Mouse (Mus musculus) CH12.LX (cell line): Measurements from ENCODE around the gene Prox1. TPM values are rescaled to one million over a fixed set of nuclear protein-coding genes. Genes with fewer than 3 reads are reported as not detected.

Source experiments
- DNase-seq: peaks from one replicate; pipeline ENCODE4 v3.0.0-alpha.2; 2013; ENCODE audit errors: extremely low read depth
- H3K27ac ChIP-seq: 2 replicates; pipeline ENCODE4 v1.5.1; 2012; ENCODE audit warnings: low read depth, mild to moderate bottlenecking, control low read depth, moderate library complexity; ENCODE audit not compliant: insufficient read depth
- H3K27me3 ChIP-seq: replicated peaks from 2 replicates; pipeline ENCODE3; 2012; ENCODE audit warnings: inconsistent platforms
- H3K36me3 ChIP-seq, 2 experiments: replicated peaks in 1 of 2; 2 replicates each; pipeline versions ENCODE3 to v1.6.1; 2012; ENCODE audit warnings: inconsistent platforms in 1 of 2, low read length in 1 of 2, mild to moderate bottlenecking in 1 of 2, mixed read lengths in 1 of 2, moderate library complexity in 1 of 2; ENCODE audit not compliant: control insufficient read depth in 1 of 2, insufficient read depth in 1 of 2
- H3K4me1 ChIP-seq, 2 experiments: 2 replicates each; pipeline ENCODE4 v1.6.1; 2012; ENCODE audit warnings: inconsistent platforms in 1 of 2, moderate library complexity in 1 of 2; ENCODE audit not compliant: insufficient read depth in 2 of 2, control insufficient read depth in 1 of 2
- H3K4me2 ChIP-seq: 2 replicates; pipeline ENCODE4 v1.6.1; 2012; ENCODE audit warnings: low read depth, mild to moderate bottlenecking, control low read depth; ENCODE audit not compliant: poor library complexity, insufficient read depth, severe bottlenecking
- H3K4me3 ChIP-seq, 3 experiments: fragments of 150-350 bp in 1 of 3; sonication (generic) in 1 of 3; replicated peaks in 1 of 3; 2 replicates each; pipeline versions ENCODE3 to v1.5.1; 2011 to 2012; ENCODE audit warnings: low read depth in 2 of 3, low read length in 2 of 3, mild to moderate bottlenecking in 2 of 3, moderate library complexity in 2 of 3, control low read depth in 1 of 3, improper control_type of control experiment in 1 of 3, inconsistent platforms in 1 of 3, mixed read lengths in 1 of 3; ENCODE audit not compliant: poor library complexity in 1 of 3
- H3K79me2 ChIP-seq: replicated peaks from 2 replicates; pipeline ENCODE4 v1.6.1; 2012; ENCODE audit warnings: mild to moderate bottlenecking, moderate library complexity; ENCODE audit not compliant: control insufficient read depth, poor library complexity, insufficient read depth, severe bottlenecking; ENCODE audit errors: extremely low read depth
- H3K9ac ChIP-seq: 2 replicates; pipeline ENCODE4 v1.6.1; 2012; ENCODE audit warnings: low read depth, mild to moderate bottlenecking, control low read depth, moderate library complexity; ENCODE audit not compliant: insufficient read depth
- H3K9me3 ChIP-seq: replicated peaks from 2 replicates; pipeline ENCODE3; 2012; ENCODE audit warnings: low read length, inconsistent platforms, mixed read lengths
- BHLHE40 ChIP-seq: IDR thresholded peaks from 2 replicates; pipeline ENCODE4 v1.6.1; 2011; ENCODE audit warnings: mild to moderate bottlenecking, low read depth, low read length, improper control_type of control experiment
- CHD1 ChIP-seq: IDR thresholded peaks from 2 replicates; pipeline ENCODE4 v1.6.1; 2012; ENCODE audit warnings: low read depth, low read length, improper control_type of control experiment, inconsistent platforms
- CHD2 ChIP-seq: IDR thresholded peaks from 2 replicates; pipeline ENCODE4 v1.6.1; 2011; ENCODE audit warnings: low read length, improper control_type of control experiment
- CTCF ChIP-seq, 2 experiments: IDR thresholded peaks in 1 of 2; conservative IDR thresholded peaks in 1 of 2; 2 replicates each; pipeline ENCODE4 v1.5.1; 2011 to 2012; ENCODE audit warnings: low read depth in 2 of 2, low read length in 2 of 2, improper control_type of control experiment in 1 of 2, inconsistent platforms in 1 of 2, mild to moderate bottlenecking in 1 of 2, moderate library complexity in 1 of 2
- E2F4 ChIP-seq: IDR thresholded peaks from 2 replicates; pipeline ENCODE4 v1.6.1; 2011; ENCODE audit warnings: low read depth, low read length, improper control_type of control experiment; ENCODE audit not compliant: insufficient replicate concordance
- ELF1 ChIP-seq: IDR thresholded peaks from 2 replicates; pipeline ENCODE4 v1.6.1; 2014; ENCODE audit warnings: low read depth, mild to moderate bottlenecking, inconsistent platforms, low read length, improper control_type of control experiment
- EP300 ChIP-seq: IDR thresholded peaks from 2 replicates; pipeline ENCODE4 v1.6.1; 2011; ENCODE audit warnings: low read length, improper control_type of control experiment
- GABPA ChIP-seq: IDR thresholded peaks from 2 replicates; pipeline ENCODE4 v1.6.1; 2012; ENCODE audit warnings: low read depth, low read length, improper control_type of control experiment, inconsistent platforms; ENCODE audit not compliant: insufficient replicate concordance
- HCFC1 ChIP-seq: IDR thresholded peaks from 2 replicates; pipeline ENCODE4 v1.6.1; 2012; ENCODE audit warnings: low read depth, mild to moderate bottlenecking, inconsistent platforms, low read length, improper control_type of control experiment
- JUND ChIP-seq: conservative IDR thresholded peaks from 2 replicates; pipeline ENCODE4 v1.6.1; 2011; ENCODE audit warnings: low read depth, low read length, improper control_type of control experiment
- MAZ ChIP-seq: IDR thresholded peaks from 2 replicates; pipeline ENCODE4 v1.6.1; 2012; ENCODE audit warnings: low read depth, mild to moderate bottlenecking, inconsistent platforms, low read length, improper control_type of control experiment, moderate library complexity
- MEF2A ChIP-seq: IDR thresholded peaks from 2 replicates; pipeline ENCODE4 v1.6.1; 2014; ENCODE audit warnings: low read depth, mild to moderate bottlenecking, inconsistent platforms, low read length, improper control_type of control experiment, borderline replicate concordance
- MXI1 ChIP-seq: IDR thresholded peaks from 2 replicates; pipeline ENCODE4 v1.6.1; 2011; ENCODE audit warnings: mild to moderate bottlenecking, low read depth, low read length, improper control_type of control experiment
- NELFE ChIP-seq: IDR thresholded peaks from 2 replicates; pipeline ENCODE4 v1.6.1; 2011; ENCODE audit warnings: low read depth, low read length, improper control_type of control experiment
- NRF1 ChIP-seq: IDR thresholded peaks from 2 replicates; pipeline ENCODE4 v1.6.1; 2014; ENCODE audit warnings: low read depth, mild to moderate bottlenecking, inconsistent platforms, low read length, improper control_type of control experiment, moderate library complexity
- PAX5 ChIP-seq: IDR thresholded peaks from 2 replicates; pipeline ENCODE4 v1.6.1; 2012; ENCODE audit warnings: low read length, inconsistent platforms, mixed read lengths
- POLR2A ChIP-seq: IDR thresholded peaks from 2 replicates; pipeline ENCODE4 v1.6.1; 2011; ENCODE audit warnings: low read depth, mild to moderate bottlenecking, improper control_type of control experiment, low read length
- POLR2AphosphoS2 ChIP-seq: IDR thresholded peaks from 2 replicates; pipeline ENCODE4 v1.6.1; 2011; ENCODE audit warnings: low read depth, low read length, improper control_type of control experiment
- RAD21 ChIP-seq: IDR thresholded peaks from 2 replicates; pipeline ENCODE4 v1.6.1; 2011; ENCODE audit warnings: low read depth, mild to moderate bottlenecking, low read length, improper control_type of control experiment, moderate library complexity
- SIN3A ChIP-seq: IDR thresholded peaks from 2 replicates; pipeline ENCODE4 v1.6.1; 2012; ENCODE audit warnings: low read length, improper control_type of control experiment, inconsistent platforms
- SMC3 ChIP-seq: IDR thresholded peaks from 2 replicates; pipeline ENCODE4 v1.6.1; 2011; ENCODE audit warnings: low read depth, low read length, improper control_type of control experiment
- TBP ChIP-seq: conservative IDR thresholded peaks from 2 replicates; pipeline ENCODE4 v1.6.1; 2011; ENCODE audit warnings: low read depth, low read length, improper control_type of control experiment
- UBTF ChIP-seq: IDR thresholded peaks from 2 replicates; pipeline ENCODE4 v1.6.1; 2012; ENCODE audit warnings: low read depth, mild to moderate bottlenecking, inconsistent platforms, low read length, improper control_type of control experiment, moderate library complexity
- USF1 ChIP-seq: IDR thresholded peaks from 2 replicates; pipeline ENCODE4 v1.6.1; 2014; ENCODE audit warnings: low read depth, mild to moderate bottlenecking, inconsistent platforms, low read length, improper control_type of control experiment
- USF2 ChIP-seq: conservative IDR thresholded peaks from 2 replicates; pipeline ENCODE4 v1.6.1; 2011; ENCODE audit warnings: low read depth, low read length, improper control_type of control experiment
- ZNF384 ChIP-seq: IDR thresholded peaks from 2 replicates; pipeline ENCODE4 v1.6.1; 2012; ENCODE audit warnings: low read depth, low read length, improper control_type of control experiment, inconsistent platforms
- dilution Hi-C: fragments of 300-500 bp; cut with MboI; formaldehyde crosslinking; loops from 2 replicates; pipeline ENCODE4 v1.14.3; 2020; ENCODE audit warnings: low sequenced_read_pairs; ENCODE audit not compliant: extremely low pct_unique_long_range_greater_than_20kb, extremely low pct_ligation_motif_present
- in situ Hi-C: fragments of 300-500 bp; cut with MboI; formaldehyde crosslinking; loops from 3 replicates; pipeline ENCODE4 v1.14.3; 2019; ENCODE audit warnings: low sequenced_read_pairs, low pct_ligation_motif_present, low pct_unique_long_range_greater_than_20kb, mixed read lengths
- polyA plus RNA-seq: library from polyadenylated mRNA; unstranded; fragments of >175 nt; gene quantifications from 2 replicates; pipeline ENCODE4 v1.2.1, GENCODE M21; 2012; ENCODE audit warnings: low read depth; ENCODE audit not compliant: insufficient read length
- total RNA-seq, 2 experiments: library from RNA; depleted of rRNA; stranded (reverse); fragments of 300-350 nt in 1 of 2; fragments of >200 nt in 1 of 2; gene quantifications; 2 replicates each; pipeline ENCODE4 v1.2.3; 2012 to 2014

Gene Prox1
- total and polyA plus RNA-seq, 3 experiments: 0.04 to 0.27 TPM; not detected in 1

GRCm38 (mm10) chr1:190171750-190172149 lies 1.2 kb upstream of the Prox1 start:
- no peak for DNase-seq
- dilution Hi-C loops: no loop called here
- H3K36me3 ChIP-seq: no peaks in the 10 kb centered on the region
- in situ Hi-C loops: no loop called here
- no peak overlapping the region for H3K4me2 ChIP-seq
- H3K9me3 ChIP-seq: peaks cover 16% of the 10 kb centered on the region
- peaks cover 52% of the 10 kb centered on the region for H3K27me3 ChIP-seq
- TF ChIP-seq PAX5 (no peak), NRF1 (no peak), SIN3A (no peak), EP300 (no peak), USF2 (no peak), UBTF (no peak), MAZ (no peak), HCFC1 (no peak), E2F4 (no peak), ZNF384 (no peak), POLR2AphosphoS2 (no peak), CHD1 (no peak), MEF2A (no peak), POLR2A (no peak), BHLHE40 (no peak)
- TF ChIP-seq, all 38 proteins: peak for 0
- H3K79me2 ChIP-seq: no peaks in the 10 kb centered on the region
- H3K4me3 ChIP-seq: no peak overlapping the region
- H3K9ac ChIP-seq: no peak overlapping the region
- peaks cover 0 to 14% of the 10 kb centered on the region in 2 experiments; a peak in 2 of 4 replicates for H3K4me1 ChIP-seq
- no peak overlapping the region for H3K27ac ChIP-seq

GRCm38 (mm10) chr1:190171341-190171740 lies 827 bp upstream of the Prox1 start:
- Histone ChIP-seq H3K4me1 (peaks cover 0 to 14% of the 10 kb centered on the region in 2 experiments; a peak in 2 of 4 replicates), H3K9ac (no peak overlapping the region), H3K4me2 (no peak overlapping the region), H3K27ac (no peak overlapping the region), H3K36me3 (no peaks in the 10 kb centered on the region), H3K27me3 (peaks cover 52% of the 10 kb centered on the region), H3K4me3 (no peak overlapping the region), H3K9me3 (peaks cover 16% of the 10 kb centered on the region), H3K79me2 (no peaks in the 10 kb centered on the region)
- in situ Hi-C loops: no loop called here
- TF ChIP-seq E2F4 (no peak), CTCF (conservative IDR thresholded peaks at IDR 0.05 in 1 of 2, IDR thresholded peaks at IDR 0.05 in 1 of 2; ENCODE audit: low read depth in 2 of 2, low read length in 2 of 2) (no peak), JUND (no peak), USF1 (no peak), POLR2AphosphoS2 (no peak), GABPA (no peak), CHD1 (no peak), TBP (no peak), SMC3 (no peak), MXI1 (no peak), HCFC1 (no peak), ELF1 (no peak), PAX5 (no peak), RAD21 (no peak), NELFE (no peak), NRF1 (no peak), CHD2 (no peak)
- dilution Hi-C loops: no loop called here
- no peak for DNase-seq
